Mouse (Mus musculus) ES-Bruce4 (cell line): Measurements from ENCODE around the gene Abce1. TPM values are rescaled to one million over a fixed set of nuclear protein-coding genes. Genes with fewer than 3 reads are reported as not detected.

Experiments used
- H3K27ac ChIP-seq: 2 replicates; pipeline ENCODE4 v1.5.1; 2012; ENCODE audit warnings: low read length, inconsistent platforms; ENCODE audit not compliant: insufficient read depth
- H3K27me3 ChIP-seq: 2 replicates; pipeline ENCODE4 v1.6.1; 2012; ENCODE audit warnings: mild to moderate bottlenecking, low read length, inconsistent platforms; ENCODE audit not compliant: control insufficient read depth, poor library complexity, insufficient read depth, severe bottlenecking
- H3K36me3 ChIP-seq: 2 replicates; pipeline ENCODE4 v1.6.1; 2012; ENCODE audit warnings: inconsistent platforms, mild to moderate bottlenecking, low read length, moderate library complexity; ENCODE audit not compliant: control insufficient read depth, poor library complexity, insufficient read depth, severe bottlenecking
- H3K4me1 ChIP-seq: one replicate; pipeline ENCODE4 v1.8.1; 2011; ENCODE audit warnings: low read length; ENCODE audit not compliant: control insufficient read depth, insufficient read depth
- H3K4me3 ChIP-seq: 2 replicates; pipeline ENCODE4 v1.5.1; 2011; ENCODE audit warnings: low read depth, mild to moderate bottlenecking, low read length
- H3K9ac ChIP-seq: 2 replicates; pipeline ENCODE4 v1.6.1; 2012; ENCODE audit warnings: low read depth, mild to moderate bottlenecking, inconsistent platforms; ENCODE audit not compliant: poor library complexity, severe bottlenecking
- H3K9me3 ChIP-seq: replicated peaks from 2 replicates; pipeline ENCODE4 v1.6.1; 2012; ENCODE audit warnings: mild to moderate bottlenecking, low read length, inconsistent platforms; ENCODE audit not compliant: control insufficient read depth, poor library complexity, insufficient read depth, severe bottlenecking
- CTCF ChIP-seq: IDR thresholded peaks from one replicate; pipeline ENCODE4 v1.8.1; 2011; ENCODE audit warnings: low read depth, low read length
- EP300 ChIP-seq: IDR thresholded peaks from 2 replicates; pipeline ENCODE4 v1.6.1; 2011; ENCODE audit warnings: low read depth, low read length; ENCODE audit not compliant: insufficient read depth
- POLR2A ChIP-seq: IDR thresholded peaks from one replicate; pipeline ENCODE4 v1.8.1; 2011; ENCODE audit warnings: low read length; ENCODE audit not compliant: insufficient read depth
- polyA plus RNA-seq: library from polyadenylated mRNA; stranded (reverse); fragments of >200 nt; gene quantifications from 2 replicates; pipeline ENCODE4 v1.2.4, GENCODE M21; 2011; ENCODE audit warnings: low read depth; ENCODE audit not compliant: missing spikeins, insufficient read depth, insufficient read length

The Abce1 gene
- polyA plus RNA-seq, 1 experiment: 348 TPM

DNA sequence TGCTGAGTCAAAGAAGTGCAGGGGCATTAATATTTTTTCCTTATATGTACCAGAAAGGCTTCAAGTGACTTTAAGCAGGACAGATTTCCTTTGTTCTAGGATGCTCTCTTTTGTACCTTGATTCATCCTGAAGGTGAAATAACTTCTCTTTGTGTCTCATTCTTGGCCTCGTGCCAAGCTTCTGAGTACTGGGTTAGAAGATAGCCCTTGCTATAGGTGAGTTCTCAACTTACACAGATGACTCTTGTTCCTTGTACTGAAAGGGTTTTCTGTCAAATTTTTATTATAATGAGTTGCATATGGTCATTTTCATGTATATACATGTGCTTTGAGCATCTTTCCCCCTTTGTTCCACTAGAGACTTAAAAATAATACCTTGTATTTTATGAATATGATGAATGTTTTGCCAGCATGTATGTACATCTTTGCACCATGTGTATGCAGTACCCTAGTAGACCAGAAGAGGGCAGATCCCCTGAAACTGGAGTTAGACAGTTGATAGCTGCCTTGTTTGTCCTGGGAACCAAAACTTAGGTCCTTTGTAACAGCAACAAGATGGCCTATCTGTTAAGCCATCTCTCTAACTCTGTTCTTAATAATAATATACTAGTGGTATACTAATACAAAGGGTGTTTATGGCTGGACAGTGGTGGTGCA is 61.3 kb downstream of the Abce1 start:
- TF ChIP-seq POLR2A (no peak), CTCF (no peak), EP300 (no peak)
- H3K36me3 ChIP-seq: peaks cover 61% of the 10 kb centered on the region

DNA sequence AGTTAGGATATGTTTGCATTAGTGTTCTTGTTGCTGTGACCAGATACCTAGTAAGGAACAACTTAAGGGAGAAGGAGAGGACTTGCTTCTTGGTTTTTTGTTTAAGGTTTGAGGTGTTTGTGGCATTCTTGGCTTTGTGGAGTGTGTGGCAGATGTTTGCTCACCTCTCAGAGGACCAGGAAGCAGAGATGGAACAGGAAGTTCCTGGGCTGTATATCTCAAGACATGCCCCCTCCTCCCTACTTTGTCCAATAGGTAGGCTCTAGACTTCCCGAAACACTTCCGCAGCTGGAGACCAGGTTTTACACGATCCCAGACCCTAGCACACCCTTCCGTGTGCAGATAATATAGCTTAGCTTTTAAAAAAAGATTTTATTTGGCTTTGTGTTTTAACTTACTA is 62.0 kb downstream of the Abce1 start:
- Histone ChIP-seq H3K9ac (no peak overlapping the region), H3K9me3 (no peaks in the 10 kb centered on the region), H3K27ac (no peak overlapping the region), H3K4me1 (no peaks in the 10 kb centered on the region), H3K27me3 (no peaks in the 10 kb centered on the region), H3K36me3 (peaks cover 58% of the 10 kb centered on the region), H3K4me3 (no peak overlapping the region)
- no peak for TF ChIP-seq CTCF
- TF ChIP-seq EP300: no peak
- TF ChIP-seq POLR2A: no peak

More for the DNA sequence above, 61.3 kb downstream of the Abce1 start:
- Histone ChIP-seq H3K4me1 (no peaks in the 10 kb centered on the region), H3K4me3 (no peak overlapping the region), H3K9ac (no peak overlapping the region), H3K27ac (no peak overlapping the region), H3K27me3 (no peaks in the 10 kb centered on the region), H3K9me3 (no peaks in the 10 kb centered on the region)

DNA sequence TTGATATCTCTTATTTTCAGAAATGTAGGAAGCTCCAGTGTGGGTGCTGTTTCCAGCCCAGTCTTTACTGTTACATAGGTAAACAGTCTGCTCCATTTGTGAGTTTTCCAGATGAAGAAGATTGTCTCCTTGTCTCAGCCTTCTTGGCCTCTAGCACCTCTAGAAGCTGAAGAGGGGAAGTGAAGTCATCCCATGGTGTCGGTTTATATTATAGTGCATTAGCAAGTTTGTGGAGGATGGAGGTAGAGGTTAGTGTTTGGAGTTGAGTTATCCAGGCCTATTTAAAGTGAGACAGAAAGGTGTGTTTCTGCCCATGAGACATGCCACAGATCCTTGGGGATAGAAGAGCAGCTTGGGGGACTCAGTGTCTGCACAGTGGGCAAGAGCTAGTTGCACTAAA is 70.4 kb downstream of the Abce1 start:
- H3K4me1 ChIP-seq: no peaks in the 10 kb centered on the region
- no peaks in the 10 kb centered on the region for H3K27me3 ChIP-seq
- H3K27ac ChIP-seq: no peak overlapping the region
- TF ChIP-seq POLR2A: no peak
- no peak for TF ChIP-seq EP300
- TF ChIP-seq CTCF: no peak
- peak overlapping the region; percentile 58 for H3K4me3 ChIP-seq
- peaks cover 39% of the 10 kb centered on the region for H3K36me3 ChIP-seq
- no peaks in the 10 kb centered on the region for H3K9me3 ChIP-seq
- H3K9ac ChIP-seq: peak overlapping the region; percentile 89

DNA sequence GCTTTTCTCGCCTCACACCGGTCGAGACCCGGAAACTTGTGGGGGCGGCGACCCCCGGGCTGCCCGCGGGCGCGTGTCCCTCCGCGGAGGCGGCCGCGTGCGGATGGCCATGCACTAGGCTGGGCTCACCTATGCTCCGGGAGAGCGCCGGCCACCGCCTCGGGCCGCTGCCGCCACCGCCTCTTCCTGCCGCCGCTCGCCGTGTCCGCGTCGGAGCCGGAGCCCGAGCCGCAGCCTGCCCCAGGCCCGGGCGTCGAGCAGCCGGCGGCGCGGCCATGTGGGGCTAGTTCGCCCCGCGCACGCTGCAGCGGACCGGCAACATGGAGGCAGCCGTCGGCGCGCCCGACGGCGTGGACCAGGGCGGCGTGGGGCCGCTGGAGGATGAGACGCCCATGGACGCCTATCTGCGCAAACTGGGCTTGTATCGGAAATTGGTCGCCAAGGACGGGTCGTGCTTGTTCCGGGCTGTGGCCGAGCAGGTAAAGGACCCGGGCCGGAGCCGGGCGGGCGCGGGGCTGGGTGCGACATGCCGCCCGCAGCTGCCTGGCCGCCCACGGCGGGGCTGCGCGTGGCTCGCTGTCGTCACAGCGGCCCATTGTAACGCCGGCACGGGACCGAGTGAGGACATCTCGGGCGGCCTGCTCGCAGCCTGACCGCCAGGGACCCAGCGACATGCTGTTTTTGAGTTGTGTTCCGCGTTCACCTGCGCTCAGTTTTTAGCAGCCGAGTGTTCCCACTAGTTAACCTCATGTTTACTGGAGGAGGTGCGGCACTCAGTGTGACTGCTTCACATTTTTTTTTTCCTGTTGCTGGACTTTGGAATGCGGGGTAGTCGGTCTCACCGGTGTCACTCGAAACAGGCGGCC is 71.7 kb downstream of the Abce1 start, which contains the start of gene Otud4:
Otud4 (plus strand) TSS at position 33 of the 866 bp plus-strand sequence.
- Histone ChIP-seq H3K27ac (peak within 1 kb of the TSS; percentile 22), H3K36me3 (peaks cover 28% of the 10 kb centered on the region), H3K9me3 (no peaks in the 10 kb centered on the region), H3K4me1 (no peaks in the 10 kb centered on the region), H3K27me3 (no peaks in the 10 kb centered on the region), H3K4me3 (peak within 1 kb of the TSS; percentile 97), H3K9ac (peak within 1 kb of the TSS; percentile 89)
- TF ChIP-seq CTCF (no peak), POLR2A (no peak), EP300 (no peak)

DNA sequence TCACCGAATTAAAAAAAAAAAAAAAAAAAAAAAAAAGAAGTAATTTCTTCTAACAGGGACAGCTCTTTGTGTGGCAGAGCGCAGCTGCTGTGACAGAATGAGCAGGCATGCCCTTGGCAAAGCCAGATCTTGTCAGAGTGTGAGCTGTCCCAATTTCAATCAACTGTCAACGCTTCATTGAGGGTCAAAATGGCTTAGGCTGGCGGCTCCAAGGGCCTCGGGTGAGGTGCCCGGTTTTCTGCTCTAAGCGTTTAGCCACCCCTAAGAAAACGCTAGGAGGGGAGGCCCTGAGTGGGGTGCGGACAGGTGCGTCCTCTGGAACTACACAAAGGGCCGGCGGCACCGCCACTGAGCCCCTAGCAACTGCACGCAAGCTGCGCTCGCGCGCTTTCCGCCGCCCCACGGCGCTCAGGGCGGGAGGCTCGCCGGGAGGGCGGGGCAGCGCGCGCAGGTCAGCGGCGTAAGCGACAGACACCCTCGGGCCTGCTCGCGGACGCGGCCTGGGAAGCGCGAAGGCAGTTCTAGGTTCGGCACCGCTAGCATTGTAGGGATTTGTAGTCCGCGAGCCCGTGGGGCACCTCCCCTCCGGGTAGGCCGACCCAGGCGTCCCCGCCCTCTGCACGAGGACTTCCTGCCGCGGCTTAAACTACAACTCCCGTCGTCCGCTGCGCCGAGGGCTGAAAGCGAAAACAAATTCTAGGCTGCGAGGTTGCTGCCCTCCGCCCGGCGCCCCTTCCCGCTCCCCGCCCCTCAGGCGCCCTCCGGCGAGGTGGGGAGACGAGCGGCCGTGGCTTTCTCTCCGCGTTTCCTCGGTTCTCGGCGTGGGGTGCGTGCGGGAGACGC is 72.6 kb downstream of the Abce1 start:
- no peaks in the 10 kb centered on the region for H3K4me1 ChIP-seq
- TF ChIP-seq POLR2A (peak; percentile 33), EP300 (0 out of 2 replicates have a peak, but pooled peaks have one; percentile 54), CTCF (no peak)
- H3K27me3 ChIP-seq: no peaks in the 10 kb centered on the region
- H3K4me3 ChIP-seq: peak overlapping the region; percentile 97
- H3K9me3 ChIP-seq: 0 out of 2 replicates have a peak, but pooled peaks cover 4% of the 10 kb centered on the region
- peak overlapping the region; percentile 89 for H3K9ac ChIP-seq
- peak overlapping the region; percentile 22 for H3K27ac ChIP-seq
- peaks cover 20% of the 10 kb centered on the region for H3K36me3 ChIP-seq
